Mouse (Mus musculus): ENCODE data around the gene Itk. TPM values are rescaled to one million over a fixed set of nuclear protein-coding genes. Genes with fewer than 3 reads are reported as not detected.

Gene Itk
- total RNA-seq, 2 experiments from 2014 or later: 3.7 to 5.5 TPM

GRCm38 (mm10) chr11:46283800-46284199, 105.5 kb downstream of the Itk start:
- ATAC-seq (ENCODE audit: poor library complexity, severe bottlenecking): no peak

GRCm38 (mm10) chr11:46282612-46283011, 106.7 kb downstream of the Itk start:
- ATAC-seq (ENCODE audit: poor library complexity, severe bottlenecking): no peak

GRCm38 (mm10) chr11:46278709-46279108, 110.6 kb downstream of the Itk start:
- ATAC-seq (ENCODE audit: poor library complexity, severe bottlenecking): no peak

GRCm38 (mm10) chr11:46278140-46278539, 111.2 kb downstream of the Itk start:
- ATAC-seq (ENCODE audit: poor library complexity, severe bottlenecking): no peak

GRCm38 (mm10) chr11:46276778-46277177, 112.5 kb downstream of the Itk start:
- ATAC-seq (ENCODE audit: poor library complexity, severe bottlenecking): peak; percentile 43

GRCm38 (mm10) chr11:46276168-46276567, 113.1 kb downstream of the Itk start:
- no peak for ATAC-seq (ENCODE audit: poor library complexity, severe bottlenecking)

GRCm38 (mm10) chr11:46275302-46275701, 114.0 kb downstream of the Itk start:
- peak; percentile 84 for ATAC-seq (ENCODE audit: poor library complexity, severe bottlenecking)

Other genes with a start within 250 kb of the Itk start
- gene Nipal4, start 223.0 kb downstream of the Itk start, total RNA-seq (2015): not detected in 2 replicates
- not detected in 2 replicates for gene Nipal4, start 223.0 kb downstream of the Itk start, total RNA-seq (2017)
- not detected in 2 replicates for gene Fndc9, start 154.0 kb downstream of the Itk start, total RNA-seq (2015)
- not detected in 2 replicates for gene Fndc9, start 154.0 kb downstream of the Itk start, total RNA-seq (2017)
- gene Cyfip2, start 76.7 kb downstream of the Itk start, total RNA-seq (2015): 56.5 and 69.7 TPM in 2 replicates
- 28.2 and 50.1 TPM in 2 replicates for gene Cyfip2, start 76.7 kb downstream of the Itk start, total RNA-seq (2017)
- gene Fam71b, start 7.0 kb upstream of the Itk start, total RNA-seq (2015): 0.68 TPM in 1 of 2 replicates, not detected in the other
- gene Fam71b, start 7.0 kb upstream of the Itk start, total RNA-seq (2017): 0.33 and 1.7 TPM in 2 replicates
- 41.7 and 43.7 TPM in 2 replicates for gene Med7, start 47.4 kb upstream of the Itk start, total RNA-seq (2015)
- gene Med7, start 47.4 kb upstream of the Itk start, total RNA-seq (2017): 17.6 and 20.6 TPM in 2 replicates
- gene Havcr2, start 65.4 kb upstream of the Itk start, total RNA-seq (2015): 2.8 and 2.9 TPM in 2 replicates
- 3.3 and 3.9 TPM in 2 replicates for gene Havcr2, start 65.4 kb upstream of the Itk start, total RNA-seq (2017)
- gene Gm12169, start 134.7 kb upstream of the Itk start, total RNA-seq (2015): not detected in 2 replicates
- gene Gm12169, start 134.7 kb upstream of the Itk start, total RNA-seq (2017): not detected in 2 replicates
- not detected in 2 replicates for gene BC053393, start 182.0 kb upstream of the Itk start, total RNA-seq (2015)
- gene BC053393, start 182.0 kb upstream of the Itk start, total RNA-seq (2017): not detected in 2 replicates
- not detected in 2 replicates for gene Dppa1, start 239.7 kb upstream of the Itk start, total RNA-seq (2015)
- gene Dppa1, start 239.7 kb upstream of the Itk start, total RNA-seq (2017): not detected in 2 replicates

Measured in megakaryocyte, adult 5-6 weeks (primary cell).